Mouse (Mus musculus): ENCODE data around the gene Camk2b. TPM values are rescaled to one million over a fixed set of nuclear protein-coding genes. Genes with fewer than 3 reads are reported as not detected.

The Camk2b gene
- polyA plus RNA-seq, 1 experiment from 2014 or later: 2.6 TPM

GRCm38 (mm10) chr11:5975068-5975467 lies 91.1 kb downstream of the Camk2b start:
- no peak for ATAC-seq (ENCODE audit: insufficient number of reproducible peaks, low FRiP score, low TSS enrichment, low read depth)
- H3K9me3 ChIP-seq: no peaks in the 10 kb centered on the region
- WGBS: 75% methylated on average over 2 of the region's 2 CpGs

GRCm38 (mm10) chr11:5974053-5974452 lies 92.1 kb downstream of the Camk2b start:
- no peaks in the 10 kb centered on the region for H3K27me3 ChIP-seq
- H3K4me2 ChIP-seq: no peak overlapping the region
- peaks cover 19% of the 10 kb centered on the region for H3K36me3 ChIP-seq
- 77% methylated on average over 6 of the region's 6 CpGs for WGBS
- no peak overlapping the region for H3K9ac ChIP-seq
- peaks cover 13% of the 10 kb centered on the region; the same call in 1 of the 2 replicates for H3K4me1 ChIP-seq
- no peak overlapping the region for H3K4me3 ChIP-seq
- H3K9me3 ChIP-seq: no peaks in the 10 kb centered on the region
- no peak overlapping the region for H3K27ac ChIP-seq
- ATAC-seq (ENCODE audit: insufficient number of reproducible peaks, low FRiP score, low TSS enrichment, low read depth): no peak

More at GRCm38 (mm10) chr11:5975068-5975467, 91.1 kb downstream of the Camk2b start:
- Histone ChIP-seq H3K9ac (no peak overlapping the region), H3K4me2 (no peak overlapping the region), H3K4me1 (peaks cover 13% of the 10 kb centered on the region; the same call in 1 of the 2 replicates), H3K36me3 (peaks cover 9% of the 10 kb centered on the region; the same call in 1 of the 2 replicates), H3K4me3 (no peak overlapping the region), H3K27ac (no peak overlapping the region), H3K27me3 (no peaks in the 10 kb centered on the region)

- no peaks in the 10 kb centered on the region for H3K9me3 ChIP-seq
- H3K27ac ChIP-seq: no peak overlapping the region
- H3K4me3 ChIP-seq: no peak overlapping the region
- H3K4me1 ChIP-seq: peaks cover 13% of the 10 kb centered on the region; the same call in 1 of the 2 replicates
- H3K9ac ChIP-seq: no peak overlapping the region
- no peak overlapping the region for H3K4me2 ChIP-seq
- H3K36me3 ChIP-seq: peaks cover 28% of the 10 kb centered on the region
- no peak for ATAC-seq (ENCODE audit: insufficient number of reproducible peaks, low FRiP score, low TSS enrichment, low read depth)
- 51% methylated on average over 7 of the region's 7 CpGs for WGBS
- H3K27me3 ChIP-seq: no peaks in the 10 kb centered on the region
Observed at GRCm38 (mm10) chr11:5973151-5973550, 93.0 kb downstream of the Camk2b start.

GRCm38 (mm10) chr11:5971202-5971601 lies 95.0 kb downstream of the Camk2b start:
- no peaks in the 10 kb centered on the region for H3K27me3 ChIP-seq
- no peaks in the 10 kb centered on the region for H3K9me3 ChIP-seq
- no peak overlapping the region for H3K4me2 ChIP-seq
- no peak overlapping the region for H3K27ac ChIP-seq
- no peak overlapping the region for H3K4me3 ChIP-seq
- 18% methylated on average over 7 of the region's 7 CpGs for WGBS
- no peak overlapping the region for H3K9ac ChIP-seq
- no peak for ATAC-seq (ENCODE audit: insufficient number of reproducible peaks, low FRiP score, low TSS enrichment, low read depth)
- H3K4me1 ChIP-seq: peaks cover 13% of the 10 kb centered on the region; the same call in 1 of the 2 replicates
- H3K36me3 ChIP-seq: peaks cover 47% of the 10 kb centered on the region

GRCm38 (mm10) chr11:5968223-5968622 lies 97.9 kb downstream of the Camk2b start:
- Histone ChIP-seq H3K9me3 (no peaks in the 10 kb centered on the region), H3K27ac (no peak overlapping the region), H3K36me3 (peaks cover 77% of the 10 kb centered on the region), H3K9ac (no peak overlapping the region), H3K4me3 (no peak overlapping the region), H3K4me2 (no peak overlapping the region), H3K4me1 (peaks cover 9% of the 10 kb centered on the region; the same call in 1 of the 2 replicates), H3K27me3 (no peaks in the 10 kb centered on the region)
- no peak for ATAC-seq (ENCODE audit: insufficient number of reproducible peaks, low FRiP score, low TSS enrichment, low read depth)
- WGBS: 63% methylated on average over 6 of the region's 6 CpGs

- H3K36me3 ChIP-seq: peaks cover 87% of the 10 kb centered on the region
- H3K4me2 ChIP-seq: no peak overlapping the region
- ATAC-seq (ENCODE audit: insufficient number of reproducible peaks, low FRiP score, low TSS enrichment, low read depth): no peak
- H3K27me3 ChIP-seq: no peaks in the 10 kb centered on the region
- peaks cover 3% of the 10 kb centered on the region; the same call in 1 of the 2 replicates for H3K4me1 ChIP-seq
- H3K27ac ChIP-seq: no peak overlapping the region
- H3K9ac ChIP-seq: no peak overlapping the region
- no peaks in the 10 kb centered on the region for H3K9me3 ChIP-seq
- 81% methylated on average over 3 of the region's 3 CpGs for WGBS
- H3K4me3 ChIP-seq: no peak overlapping the region
Observed at GRCm38 (mm10) chr11:5966751-5967150, 99.4 kb downstream of the Camk2b start.

GRCm38 (mm10) chr11:5965865-5966264 lies 100.3 kb downstream of the Camk2b start:
- H3K4me3 ChIP-seq: no peak overlapping the region
- WGBS: 81% methylated on average over 11 of the region's 11 CpGs
- H3K9me3 ChIP-seq: no peaks in the 10 kb centered on the region
- ATAC-seq (ENCODE audit: insufficient number of reproducible peaks, low FRiP score, low TSS enrichment, low read depth): no peak
- no peaks in the 10 kb centered on the region for H3K27me3 ChIP-seq
- no peak overlapping the region for H3K9ac ChIP-seq
- H3K36me3 ChIP-seq: peaks cover 96% of the 10 kb centered on the region
- H3K27ac ChIP-seq: no peak overlapping the region
- no peak overlapping the region for H3K4me2 ChIP-seq
- H3K4me1 ChIP-seq: no peaks in the 10 kb centered on the region

GRCm38 (mm10) chr11:5960051-5960450 lies 106.1 kb downstream of the Camk2b start:
- H3K27me3 ChIP-seq: no peaks in the 10 kb centered on the region
- H3K4me3 ChIP-seq: no peak overlapping the region
- WGBS: 82% methylated on average over 2 of the region's 2 CpGs
- no peak for ATAC-seq (ENCODE audit: insufficient number of reproducible peaks, low FRiP score, low TSS enrichment, low read depth)
- H3K9ac ChIP-seq: no peak overlapping the region
- peaks cover 13% of the 10 kb centered on the region for H3K4me1 ChIP-seq
- H3K4me2 ChIP-seq: no peak overlapping the region
- no peak overlapping the region for H3K27ac ChIP-seq
- H3K36me3 ChIP-seq: peaks cover 59% of the 10 kb centered on the region
- no peaks in the 10 kb centered on the region for H3K9me3 ChIP-seq

- H3K9me3 ChIP-seq: no peaks in the 10 kb centered on the region
- H3K4me3 ChIP-seq: peak within 1 kb of the TSS; percentile 88
- H3K27ac ChIP-seq: peak within 1 kb of the TSS; percentile 96
- H3K27me3 ChIP-seq: no peaks in the 10 kb centered on the region
- peaks cover 17% of the 10 kb centered on the region; the same call in 1 of the 2 replicates for H3K36me3 ChIP-seq
- peaks cover 16% of the 10 kb centered on the region for H3K4me1 ChIP-seq
- H3K9ac ChIP-seq: peak within 1 kb of the TSS; percentile 89
- under 1% methylated on average over 71 of the region's 71 CpGs for WGBS
- peak; percentile 94 for ATAC-seq (ENCODE audit: insufficient number of reproducible peaks, low FRiP score, low TSS enrichment, low read depth)
- H3K4me2 ChIP-seq: peak within 1 kb of the TSS; percentile 67
Observed at GRCm38 (mm10) chr11:5955546-5956276, 110.5 kb downstream of the Camk2b start, which contains the start of gene Ykt6. Ykt6 (plus strand) TSS chr11:5955693.

GRCm38 (mm10) chr11:5954965-5955504 lies 111.1 kb downstream of the Camk2b start:
- Histone ChIP-seq H3K27me3 (no peaks in the 10 kb centered on the region), H3K9ac (peak overlapping the region; percentile 89), H3K27ac (peak overlapping the region; percentile 96), H3K9me3 (no peaks in the 10 kb centered on the region), H3K4me2 (peak overlapping the region; percentile 67), H3K4me3 (peak overlapping the region; percentile 88), H3K4me1 (peaks cover 16% of the 10 kb centered on the region), H3K36me3 (peaks cover 10% of the 10 kb centered on the region; the same call in 1 of the 2 replicates)
- WGBS: 3% methylated on average over 7 of the region's 7 CpGs
- peak; percentile 61; the same call in 1 of the 2 replicates for ATAC-seq (ENCODE audit: insufficient number of reproducible peaks, low FRiP score, low TSS enrichment, low read depth)

GRCm38 (mm10) chr11:5954435-5954834 lies 111.7 kb downstream of the Camk2b start:
- no peak overlapping the region for H3K4me2 ChIP-seq
- H3K27me3 ChIP-seq: no peaks in the 10 kb centered on the region
- ATAC-seq (ENCODE audit: insufficient number of reproducible peaks, low FRiP score, low TSS enrichment, low read depth): no peak
- peaks cover 6% of the 10 kb centered on the region; the same call in 1 of the 2 replicates for H3K36me3 ChIP-seq
- 73% methylated on average over 5 of the region's 5 CpGs for WGBS
- H3K4me1 ChIP-seq: peaks cover 19% of the 10 kb centered on the region
- no peak overlapping the region for H3K9ac ChIP-seq
- no peaks in the 10 kb centered on the region for H3K9me3 ChIP-seq
- no peak overlapping the region for H3K4me3 ChIP-seq
- no peak overlapping the region for H3K27ac ChIP-seq

- no peaks in the 10 kb centered on the region for H3K9me3 ChIP-seq
- peaks cover 28% of the 10 kb centered on the region for H3K4me1 ChIP-seq
- no peak overlapping the region for H3K27ac ChIP-seq
- no peaks in the 10 kb centered on the region for H3K27me3 ChIP-seq
- WGBS: 31% methylated on average over 8 of the region's 8 CpGs
- ATAC-seq (ENCODE audit: insufficient number of reproducible peaks, low FRiP score, low TSS enrichment, low read depth): no peak
- H3K4me3 ChIP-seq: no peak overlapping the region
- H3K36me3 ChIP-seq: no peaks in the 10 kb centered on the region
- no peak overlapping the region for H3K9ac ChIP-seq
- no peak overlapping the region for H3K4me2 ChIP-seq
Observed at GRCm38 (mm10) chr11:5953130-5953765, 112.9 kb downstream of the Camk2b start.

Measured in limb, embryonic 15.5 days (tissue).